In the genomic region with DNA sequence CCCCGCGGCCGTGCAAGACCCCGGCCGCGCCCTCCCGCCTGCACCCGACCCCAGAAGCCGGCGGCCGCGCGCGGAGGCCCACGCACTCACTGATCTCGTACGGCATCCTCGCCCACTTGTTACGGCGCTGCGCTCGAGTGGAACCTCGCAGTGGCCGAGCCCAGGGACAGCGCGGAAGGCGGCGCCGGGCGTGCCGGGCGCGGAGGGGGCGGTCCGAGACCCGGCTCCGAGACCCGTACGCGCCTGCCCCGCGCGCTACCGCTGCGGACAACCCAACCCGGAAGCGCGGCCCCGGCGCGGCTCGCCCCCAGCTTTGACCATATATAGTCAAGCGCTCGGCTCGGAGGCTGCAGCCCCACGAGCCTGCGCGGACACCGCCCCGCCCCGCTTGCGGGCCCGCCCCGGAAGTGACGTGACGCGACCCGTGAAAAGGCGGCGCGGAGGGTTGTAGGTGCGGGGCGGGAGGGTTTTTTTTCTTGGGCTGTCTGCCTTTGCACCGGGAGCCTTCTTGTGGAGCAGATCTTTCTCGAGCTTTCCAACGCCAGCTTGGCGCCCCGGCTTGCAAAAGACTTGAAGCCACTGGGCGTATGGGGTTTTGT, we compare ENCODE assay signal across 8 mouse cellular contexts. TPM values are rescaled to one million over a fixed set of nuclear protein-coding genes. Genes with fewer than 3 reads are reported as not detected.
DNase-seq lines count a peak whose midpoint lies in the region; ATAC-seq lines count a peak whose summit lies in the region.

No protein-coding gene starts in this region.

- H3K9me3 ChIP-seq in hindbrain, embryonic 13.5 days = no peaks in the 10 kb centered on the region

- DNase-seq in NIH3T3 (ENCODE audit: low read depth) = peak; percentile 99
- peak; percentile 99 for DNase-seq in cerebellum, postnatal 10 days
- DNase-seq in frontal cortex, postnatal 14 days (ENCODE audit: low spot score in 2 of 2) = peak; percentile 92 to 97
- peak; percentile 94 to 95 for DNase-seq in layer of hippocampus, postnatal 25 days (ENCODE audit: extremely low spot score in 1 of 2, low spot score in 1 of 2)
- DNase-seq in lung, postnatal 25 days (ENCODE audit: low spot score) = peak; percentile 99
- DNase-seq in retina, embryonic 14.5 days (ENCODE audit: low spot score) = peak; percentile 96
- DNase-seq in thymus, postnatal 4 days = peak; percentile 100

- under 1% methylated on average over 76 of the region's 79 CpGs for WGBS in hindbrain, embryonic 13.5 days

- peak; percentile 97 for ATAC-seq in hindbrain, embryonic 13.5 days (ENCODE audit: low FRiP score)

- peak overlapping the region; percentile 95 for H3K4me3 ChIP-seq in hindbrain, embryonic 13.5 days

- H3K9ac ChIP-seq in hindbrain, embryonic 13.5 days = peak overlapping the region; percentile 92

- H3K4me2 ChIP-seq in hindbrain, embryonic 13.5 days = peak overlapping the region; percentile 96

- peaks cover 27% of the 10 kb centered on the region for H3K36me3 ChIP-seq in hindbrain, embryonic 13.5 days

- no peaks in the 10 kb centered on the region for H3K27me3 ChIP-seq in hindbrain, embryonic 13.5 days

- H3K27ac ChIP-seq in hindbrain, embryonic 13.5 days = peak overlapping the region; percentile 94

- H3K4me1 ChIP-seq in hindbrain, embryonic 13.5 days (replicated peaks) = peaks cover 41% of the 10 kb centered on the region

RNA-seq across cellular contexts. Expression of gene Wdr1, which starts 1.5 kb away (rescaled TPM):
- 149 and 151 TPM in 2 replicates for polyA plus RNA-seq in hindbrain, embryonic 13.5 days (2015; fragmentation: Nextera tagmentation; extraction: Ambion mirVana)
- total RNA-seq in layer of hippocampus, postnatal 25 days (2021) = 100 to 1,000 TPM; 217 TPM

RNA-seq across cellular contexts. Expression of gene Slc2a9, which starts 58.6 kb away (rescaled TPM):
- polyA plus RNA-seq in hindbrain, embryonic 13.5 days (2015; fragmentation: Nextera tagmentation; extraction: Ambion mirVana) = 0.13 and 0.19 TPM in 2 replicates
- total RNA-seq in layer of hippocampus, postnatal 25 days (2021) = 1 to 10 TPM; 1.8 to 1.9 TPM

Comparison
In these comparisons a context has a peak if more than half of its experiments do, and no peak if none do; other contexts are left out.
1. Peak in every context shown above with its lines: DNase-seq, ATAC-seq, H3K4me3 ChIP-seq and H3K27ac ChIP-seq.